ENCODE assay signal across 24 mouse cellular contexts in genomic region chr8:111130756-111131155, GRCm38 (mm10). TPM values are rescaled to one million over a fixed set of nuclear protein-coding genes. Genes with fewer than 3 reads are reported as not detected.
DNase-seq lines count a peak whose midpoint lies in the region; TF ChIP-seq lines count a peak whose summit lies in the region.
"Had no signal": no experiment of that assay in that cellular context is flagged by ENCODE, and none has a peak within 500 bp of the region (broad histone marks: within the 10 kb centered on the region; RNA-seq: fewer than 3 reads in every experiment).

No protein-coding gene starts in this region.

- no peak overlapping the region for H3K4me3 ChIP-seq in kidney, adult 2 months (ENCODE audit: insufficient read depth, low read depth, low read length)
- H3K4me3 ChIP-seq: embryonic facial prominence, embryonic 13.5 days; hindbrain, embryonic 10.5 days; hindbrain, embryonic 13.5 days had no signal

- H3K27ac ChIP-seq in kidney, adult 2 months (ENCODE audit: insufficient read depth, low read depth, low read length) = no peak overlapping the region
- H3K27ac ChIP-seq: embryonic facial prominence, embryonic 13.5 days; hindbrain, embryonic 10.5 days; hindbrain, embryonic 13.5 days had no signal

- H3K27me3 ChIP-seq in kidney, adult 2 months (replicated peaks; ENCODE audit: control insufficient read depth, insufficient read depth, low read length) = no peaks in the 10 kb centered on the region
- H3K27me3 ChIP-seq: embryonic facial prominence, embryonic 13.5 days; hindbrain, embryonic 13.5 days had no signal

- 74% methylated on average over 2 of the region's 2 CpGs for WGBS in kidney, adult 2 months

- H3K4me1 ChIP-seq in kidney, adult 2 months (ENCODE audit: control insufficient read depth, insufficient read depth, low read length) = peaks cover 11% of the 10 kb centered on the region; the same call in 1 of the 2 replicates
- H3K4me1 ChIP-seq: embryonic facial prominence, embryonic 13.5 days; hindbrain, embryonic 10.5 days; hindbrain, embryonic 13.5 days had no signal

- H3K36me3 ChIP-seq in kidney, adult 2 months (ENCODE audit: control insufficient read depth, insufficient read depth, low read length) = peaks cover 6% of the 10 kb centered on the region

- DNase-seq in kidney, adult 2 months = peak; percentile 36
- no peak for DNase-seq in kidney, postnatal 14 days
- DNase-seq in lung, postnatal 25 days (ENCODE audit: low spot score) = peak; percentile 3
- DNase-seq in lung, postnatal 4 days = no peak
- peak; percentile 88 for DNase-seq in fat pad, adult 2 months (ENCODE audit: extremely low read depth, low read depth, low spot score)
- peak; percentile 91 for DNase-seq in gonadal fat pad, adult 2 months (ENCODE audit: low read depth)
- DNase-seq: adrenal gland, adult 2 months; adrenal gland, postnatal 14 days; cerebellum, adult 11 months; cerebellum, adult 2 months; cerebellum, adult 9-11 months; cerebellum, postnatal 25 days; forebrain, postnatal 0 days; gastrocnemius, postnatal 10 days; gastrocnemius, postnatal 36 days; heart, adult 11 months; heart, postnatal 36 days had no signal

- TF ChIP-seq POLR2A in kidney, adult 2 months (IDR thresholded peaks at IDR 0.05; ENCODE audit: low read depth, low read length) = no peak

- TF ChIP-seq CTCF in kidney, adult 2 months (conservative IDR thresholded peaks at IDR 0.05; ENCODE audit: insufficient read depth, insufficient read length, low read depth, low read length) = no peak

RNA-seq across cellular contexts. Expression of gene Pdpr, which starts 36.3 kb away (rescaled TPM):
- polyA plus RNA-seq in kidney, adult 2 months (2012; rRNA removed) = 21.5 and 26.1 TPM in 2 replicates
- polyA plus RNA-seq in gonadal fat pad, adult 2 months (2012; rRNA removed) = 18.4 and 19.3 TPM in 2 replicates

RNA-seq across cellular contexts. Expression of gene Clec18a, which starts 38.5 kb away (rescaled TPM):
- 0.88 and 1.5 TPM in 2 replicates for polyA plus RNA-seq in kidney, adult 2 months (2012; rRNA removed)
- polyA plus RNA-seq in gonadal fat pad, adult 2 months (2012; rRNA removed) = 24.1 and 29.4 TPM in 2 replicates
- polyA plus RNA-seq: C2C12; CD4-positive, CD25-positive, alpha-beta regulatory T cell, adult 4 months; heart, embryonic 11.5 days; heart, embryonic 14.5 days had no signal

Comparison
In these comparisons a context has a peak if more than half of its experiments do, and no peak if none do; other contexts are left out.
1. DNase-seq: peak in kidney, adult 2 months (single experiment), lung, postnatal 25 days (single experiment), fat pad, adult 2 months (single experiment) and gonadal fat pad, adult 2 months (single experiment); none in kidney, postnatal 14 days (single experiment) and lung, postnatal 4 days (0 of 2).
2. RNA of gene Clec18a, which starts 38.5 kb away (polyA plus RNA-seq): 24.1 to 29.4 TPM in gonadal fat pad, adult 2 months; 0.88 to 1.5 TPM in kidney, adult 2 months; every median in the first group is over 10 times any median in the second.